Mouse (Mus musculus): ENCODE measurements at regions not wholly inside any gene's neighbourhood (a gene's known extent, or its start where the extent isn't known, plus 50 kb on each side); places are given as distances from the start of the nearest gene placed in this dataset.

GRCm38 (mm10) chr9:113156707-113157106 is 551.4 kb downstream of the Pdcd6ip start:
- ATAC-seq (replicated peaks): no peak
- Histone ChIP-seq H3K9ac (replicated peaks) (no peak overlapping the region), H3K4me3 (no peak overlapping the region), H3K27me3 (no peaks in the 10 kb centered on the region), H3K4me2 (replicated peaks) (no peak overlapping the region), H3K9me3 (no peaks in the 10 kb centered on the region), H3K4me1 (peaks cover 6% of the 10 kb centered on the region; the same call in 1 of the 2 replicates), H3K27ac (replicated peaks) (peak overlapping the region; percentile 81; the same call in 1 of the 2 replicates), H3K36me3 (no peaks in the 10 kb centered on the region)
- WGBS: 71% methylated on average over 3 of the region's 3 CpGs

- 5% methylated on average over 5 of the region's 5 CpGs for WGBS
- no peak for ATAC-seq (replicated peaks)
- Histone ChIP-seq H3K4me2 (replicated peaks) (no peak overlapping the region), H3K9ac (replicated peaks) (no peak overlapping the region), H3K4me3 (no peak overlapping the region), H3K4me1 (no peaks in the 10 kb centered on the region), H3K27me3 (no peaks in the 10 kb centered on the region), H3K27ac (replicated peaks) (no peak overlapping the region), H3K9me3 (no peaks in the 10 kb centered on the region), H3K36me3 (no peaks in the 10 kb centered on the region)
Observed at GRCm38 (mm10) chr9:113149084-113149483, 559.0 kb downstream of the Pdcd6ip start.

GRCm38 (mm10) chr9:113146571-113146970 is 561.5 kb downstream of the Pdcd6ip start:
- no peaks in the 10 kb centered on the region for H3K9me3 ChIP-seq
- H3K4me1 ChIP-seq: no peaks in the 10 kb centered on the region
- no peaks in the 10 kb centered on the region for H3K27me3 ChIP-seq
- ATAC-seq (replicated peaks): no peak
- WGBS: 71% methylated on average over 2 of the region's 2 CpGs
- H3K9ac ChIP-seq (replicated peaks): no peak overlapping the region
- H3K27ac ChIP-seq (replicated peaks): no peak overlapping the region
- H3K4me3 ChIP-seq: no peak overlapping the region
- no peak overlapping the region for H3K4me2 ChIP-seq (replicated peaks)
- H3K36me3 ChIP-seq: no peaks in the 10 kb centered on the region

DNA sequence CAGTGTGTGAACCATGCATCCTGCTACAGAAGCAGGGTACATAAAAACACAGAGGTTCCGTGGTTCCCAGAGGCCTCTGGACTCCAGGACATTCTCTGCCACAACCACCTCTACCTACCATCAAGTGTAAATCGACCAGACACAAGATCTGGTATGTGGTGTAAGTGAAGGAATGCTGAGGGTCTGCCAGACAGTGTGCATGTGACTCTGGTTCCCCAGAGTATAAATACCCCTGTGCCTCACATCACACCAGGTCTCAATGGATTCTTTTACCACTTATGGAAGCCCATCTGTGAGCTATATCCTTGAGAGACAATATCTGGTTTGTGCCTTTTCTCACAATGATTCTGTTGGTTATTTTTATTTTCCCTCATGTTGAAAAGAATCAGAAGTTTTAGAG is 563.0 kb downstream of the Pdcd6ip start:
- Histone ChIP-seq H3K36me3 (no peaks in the 10 kb centered on the region), H3K4me1 (no peaks in the 10 kb centered on the region), H3K27me3 (no peaks in the 10 kb centered on the region), H3K4me3 (no peak overlapping the region), H3K4me2 (replicated peaks) (no peak overlapping the region), H3K9ac (replicated peaks) (no peak overlapping the region), H3K9me3 (no peaks in the 10 kb centered on the region), H3K27ac (replicated peaks) (no peak overlapping the region)
- 83% methylated on average over 2 of the region's 2 CpGs for WGBS
- ATAC-seq (replicated peaks): no peak

- no peak overlapping the region for H3K4me3 ChIP-seq
- H3K27ac ChIP-seq (replicated peaks): no peak overlapping the region
- 93% methylated on average over 3 of the region's 3 CpGs for WGBS
- no peak overlapping the region for H3K4me2 ChIP-seq (replicated peaks)
- H3K4me1 ChIP-seq: no peaks in the 10 kb centered on the region
- H3K36me3 ChIP-seq: no peaks in the 10 kb centered on the region
- H3K9me3 ChIP-seq: no peaks in the 10 kb centered on the region
- ATAC-seq (replicated peaks): no peak
- no peaks in the 10 kb centered on the region for H3K27me3 ChIP-seq
- no peak overlapping the region for H3K9ac ChIP-seq (replicated peaks)
Observed at GRCm38 (mm10) chr9:113134611-113135010, 573.4 kb downstream of the Pdcd6ip start.

DNA sequence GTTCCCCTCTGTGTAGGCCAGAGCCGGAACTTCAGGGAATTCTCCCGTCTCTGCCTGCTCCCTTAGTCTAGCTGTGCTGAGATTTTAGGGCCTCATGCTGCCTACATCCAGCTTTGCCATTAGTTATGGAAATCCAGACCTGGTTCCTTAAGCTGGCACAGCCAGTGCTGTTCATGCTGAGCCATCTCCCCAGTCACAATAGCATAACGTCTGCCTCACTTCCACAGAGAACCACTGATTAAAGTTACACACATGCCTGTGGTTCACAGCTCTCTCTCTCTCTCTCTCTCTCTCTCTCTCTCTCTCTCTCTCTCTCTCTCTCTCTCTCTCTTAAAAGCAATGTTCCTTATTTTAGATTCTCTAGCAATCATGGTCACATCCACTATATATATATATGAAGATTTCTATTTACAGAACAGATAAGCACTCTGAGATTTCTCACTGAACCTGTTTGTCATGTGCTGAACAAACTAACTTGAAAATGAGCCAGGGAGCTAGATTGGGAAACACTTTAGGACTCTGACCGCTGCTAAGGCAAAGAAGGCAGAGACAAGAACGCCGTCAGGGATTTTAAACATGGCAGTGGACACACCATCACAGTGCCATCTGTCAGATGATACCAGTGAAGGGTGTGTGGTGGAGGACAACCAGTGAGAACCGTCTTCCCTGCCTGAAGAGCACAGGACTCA is 584.9 kb downstream of the Pdcd6ip start:
- H3K4me1 ChIP-seq: no peaks in the 10 kb centered on the region
- H3K36me3 ChIP-seq: no peaks in the 10 kb centered on the region
- no peak overlapping the region for H3K4me3 ChIP-seq
- H3K27me3 ChIP-seq: no peaks in the 10 kb centered on the region
- H3K27ac ChIP-seq (replicated peaks): no peak overlapping the region
- 69% methylated on average over 7 of the region's 7 CpGs for WGBS
- H3K9ac ChIP-seq (replicated peaks): no peak overlapping the region
- no peaks in the 10 kb centered on the region for H3K9me3 ChIP-seq
- no peak overlapping the region for H3K4me2 ChIP-seq (replicated peaks)
- ATAC-seq (replicated peaks): no peak

GRCm38 (mm10) chr9:113122253-113122749 is 585.8 kb downstream of the Pdcd6ip start:
- H3K36me3 ChIP-seq: no peaks in the 10 kb centered on the region
- H3K9me3 ChIP-seq: no peaks in the 10 kb centered on the region
- WGBS: 85% methylated on average over 3 of the region's 3 CpGs
- H3K4me3 ChIP-seq: no peak overlapping the region
- H3K27ac ChIP-seq (replicated peaks): no peak overlapping the region
- no peaks in the 10 kb centered on the region for H3K4me1 ChIP-seq
- H3K9ac ChIP-seq (replicated peaks): no peak overlapping the region
- no peak overlapping the region for H3K4me2 ChIP-seq (replicated peaks)
- ATAC-seq (replicated peaks): no peak
- H3K27me3 ChIP-seq: no peaks in the 10 kb centered on the region

GRCm38 (mm10) chr9:113120385-113120784 is 587.7 kb downstream of the Pdcd6ip start:
- Histone ChIP-seq H3K36me3 (no peaks in the 10 kb centered on the region), H3K9me3 (no peaks in the 10 kb centered on the region), H3K9ac (replicated peaks) (no peak overlapping the region), H3K4me3 (no peak overlapping the region), H3K4me2 (replicated peaks) (no peak overlapping the region), H3K27me3 (no peaks in the 10 kb centered on the region), H3K27ac (replicated peaks) (no peak overlapping the region), H3K4me1 (no peaks in the 10 kb centered on the region)
- no peak for ATAC-seq (replicated peaks)

- no peak overlapping the region for H3K4me2 ChIP-seq (replicated peaks)
- no peak overlapping the region for H3K27ac ChIP-seq (replicated peaks)
- no peaks in the 10 kb centered on the region for H3K27me3 ChIP-seq
- ATAC-seq (replicated peaks): no peak
- H3K4me1 ChIP-seq: no peaks in the 10 kb centered on the region
- no peak overlapping the region for H3K9ac ChIP-seq (replicated peaks)
- no peak overlapping the region for H3K4me3 ChIP-seq
- H3K9me3 ChIP-seq: no peaks in the 10 kb centered on the region
- WGBS: 96% methylated on average over 1 of the region's 1 CpGs
- no peaks in the 10 kb centered on the region for H3K36me3 ChIP-seq
Observed at GRCm38 (mm10) chr9:113119721-113120120, 588.3 kb downstream of the Pdcd6ip start.

DNA sequence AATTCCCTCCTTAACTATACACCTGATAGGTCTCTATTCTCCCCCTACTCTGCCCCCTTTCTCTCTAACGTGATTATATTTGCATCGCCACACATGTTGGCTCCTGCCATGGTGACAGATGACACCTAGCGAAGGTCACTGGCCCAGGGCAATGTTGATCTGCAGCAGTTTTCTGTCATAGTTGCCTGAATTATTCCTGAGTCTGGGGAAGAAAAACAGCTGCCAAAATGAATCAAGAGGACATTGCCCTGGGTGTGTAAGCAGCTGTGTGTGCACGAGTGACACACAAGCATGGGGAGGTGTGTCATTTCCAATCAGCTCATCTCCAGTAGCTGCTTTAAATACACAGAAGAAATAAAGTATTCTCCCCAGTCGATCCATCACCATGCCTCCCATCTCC is 592.5 kb downstream of the Pdcd6ip start:
- Histone ChIP-seq H3K4me3 (no peak overlapping the region), H3K9ac (replicated peaks) (no peak overlapping the region), H3K9me3 (no peaks in the 10 kb centered on the region), H3K36me3 (no peaks in the 10 kb centered on the region), H3K4me2 (replicated peaks) (no peak overlapping the region), H3K27me3 (no peaks in the 10 kb centered on the region), H3K4me1 (no peaks in the 10 kb centered on the region), H3K27ac (replicated peaks) (no peak overlapping the region)
- ATAC-seq (replicated peaks): no peak
- 82% methylated on average over 5 of the region's 5 CpGs for WGBS

DNA sequence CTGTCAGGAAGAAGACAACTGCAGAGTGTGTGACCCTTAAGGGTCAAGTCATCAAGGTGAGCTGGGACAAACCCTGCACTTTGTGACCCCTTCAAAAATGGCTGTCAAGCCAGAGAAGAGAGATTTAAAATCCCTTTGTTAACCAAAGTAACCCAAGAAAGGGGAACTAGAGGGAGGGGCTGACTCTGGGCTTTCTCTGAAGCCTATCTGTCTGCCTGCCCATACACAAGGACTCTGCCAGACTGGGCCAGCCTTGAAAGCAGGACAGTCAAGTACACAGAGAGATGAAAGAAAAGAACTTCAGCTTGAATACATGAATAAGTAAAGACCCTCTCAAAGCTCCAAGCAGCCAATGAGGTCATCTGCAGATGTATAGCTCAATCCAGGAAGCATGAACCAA is 595.3 kb downstream of the Pdcd6ip start:
- H3K36me3 ChIP-seq: no peaks in the 10 kb centered on the region
- no peak overlapping the region for H3K27ac ChIP-seq (replicated peaks)
- no peaks in the 10 kb centered on the region for H3K27me3 ChIP-seq
- H3K4me3 ChIP-seq: no peak overlapping the region
- H3K4me2 ChIP-seq (replicated peaks): no peak overlapping the region
- H3K9ac ChIP-seq (replicated peaks): no peak overlapping the region
- no peak for ATAC-seq (replicated peaks)
- H3K9me3 ChIP-seq: no peaks in the 10 kb centered on the region
- peaks cover 3% of the 10 kb centered on the region; the same call in 1 of the 2 replicates for H3K4me1 ChIP-seq

DNA sequence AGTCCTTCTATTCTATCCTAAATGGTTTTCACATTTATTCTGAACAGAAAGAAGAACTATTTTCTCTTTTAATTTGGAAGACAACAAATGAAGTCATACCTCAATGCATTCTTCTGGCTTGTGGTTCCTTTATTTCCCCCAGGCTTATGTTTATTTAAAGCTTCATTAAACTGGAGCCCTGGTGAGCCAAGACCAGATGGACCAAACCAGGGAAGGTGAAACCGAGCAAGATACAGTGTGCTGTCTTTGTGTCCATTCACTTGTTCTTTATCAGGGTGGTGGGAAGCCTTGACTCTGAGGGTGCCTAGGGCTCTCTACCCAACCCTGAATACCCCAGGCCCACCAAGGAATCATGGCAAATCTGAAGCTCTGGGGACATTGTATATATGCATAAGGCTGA is 606.3 kb downstream of the Pdcd6ip start:
- Histone ChIP-seq H3K36me3 (no peaks in the 10 kb centered on the region), H3K27me3 (no peaks in the 10 kb centered on the region), H3K4me2 (replicated peaks) (no peak overlapping the region), H3K9me3 (0 out of 2 replicates have a peak, but pooled peaks cover under 1% of the 10 kb centered on the region), H3K27ac (replicated peaks) (no peak overlapping the region), H3K4me1 (no peaks in the 10 kb centered on the region), H3K4me3 (no peak overlapping the region), H3K9ac (replicated peaks) (no peak overlapping the region)
- WGBS: 39% methylated on average over 1 of the region's 1 CpGs
- ATAC-seq (replicated peaks): no peak

DNA sequence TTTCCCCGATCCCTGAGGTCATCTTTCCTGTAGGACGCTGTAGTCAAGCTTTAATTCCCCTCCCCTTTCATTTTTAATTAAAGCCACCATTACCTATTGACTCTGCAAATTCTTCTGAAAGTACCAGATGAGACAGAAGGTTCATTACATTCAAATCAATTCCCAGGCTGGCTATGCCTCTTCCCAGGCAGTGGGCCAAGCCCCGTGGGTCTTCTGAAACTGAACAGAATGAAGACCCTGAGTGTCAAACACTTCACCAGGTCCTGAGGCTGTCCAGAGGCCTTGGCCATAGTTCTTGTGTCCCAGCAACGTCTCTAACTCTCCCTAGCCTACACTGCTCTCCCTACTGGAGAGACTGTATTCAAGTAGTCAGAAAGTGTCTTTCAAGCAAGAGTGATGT is 607.4 kb downstream of the Pdcd6ip start:
- Histone ChIP-seq H3K4me2 (replicated peaks) (no peak overlapping the region), H3K4me1 (no peaks in the 10 kb centered on the region), H3K9ac (replicated peaks) (no peak overlapping the region), H3K4me3 (no peak overlapping the region), H3K9me3 (0 out of 2 replicates have a peak, but pooled peaks cover 4% of the 10 kb centered on the region), H3K36me3 (no peaks in the 10 kb centered on the region), H3K27me3 (no peaks in the 10 kb centered on the region), H3K27ac (replicated peaks) (no peak overlapping the region)
- WGBS: 55% methylated on average over 4 of the region's 4 CpGs
- no peak for ATAC-seq (replicated peaks)

Measured in forebrain, embryonic 15.5 days (tissue).